Mouse (Mus musculus): ENCODE measurements around the gene Ascl3. TPM values are rescaled to one million over a fixed set of nuclear protein-coding genes. Genes with fewer than 3 reads are reported as not detected.

Gene Ascl3
- polyA plus RNA-seq, 2 experiments: not detected

- Histone ChIP-seq H3K4me1 (replicated peaks; ENCODE audit: control insufficient read depth in 2 of 2, insufficient read depth in 2 of 2, low read length in 1 of 2) (peaks cover 21 to 31% of the 10 kb centered on the region in 2 experiments), H3K9me3 (ENCODE audit: control insufficient read depth, low read length) (no peaks in the 10 kb centered on the region), H3K9ac (replicated peaks) (no peak overlapping the region), H3K27ac (no peak overlapping the region), H3K36me3 (replicated peaks; ENCODE audit: control insufficient read depth, insufficient read depth, low read depth) (no peaks in the 10 kb centered on the region), H3K4me3 (ENCODE audit: insufficient read depth in 1 of 2, low read depth in 2 of 2, low read length in 2 of 2) (no peak overlapping the region), H3K4me2 (ENCODE audit: low read depth) (no peak overlapping the region), H3K27me3 (ENCODE audit: control insufficient read depth, insufficient read depth, low read length) (no peaks in the 10 kb centered on the region)
- DNase-seq (ENCODE audit: low read depth in 3 of 3, low spot score in 3 of 3) (no peak), ATAC-seq (ENCODE audit: insufficient read depth) (no peak)
- TF ChIP-seq EP300 (IDR thresholded peaks at IDR 0.05; ENCODE audit: low read depth) (no peak), CTCF (IDR thresholded peaks at IDR 0.05; ENCODE audit: low read depth) (no peak)
- WGBS (ENCODE audit: insufficient replicate concordance): 55% methylated on average over 2 of the region's 2 CpGs
Measured at GRCm38 (mm10) chr7:109764009-109764408, 32.5 kb upstream of the Ascl3 start.

GRCm38 (mm10) chr7:109756291-109756690 lies 24.8 kb upstream of the Ascl3 start:
- whole genome bisulfite sequencing (ENCODE audit: insufficient replicate concordance): 81% methylated on average over 3 of the region's 3 CpGs
- H3K4me1 ChIP-seq (replicated peaks; ENCODE audit: control insufficient read depth in 2 of 2, insufficient read depth in 2 of 2, low read length in 1 of 2): peaks cover 9 to 12% of the 10 kb centered on the region in 2 experiments
- no peak overlapping the region for H3K4me2 ChIP-seq (ENCODE audit: low read depth)
- TF ChIP-seq EP300 (IDR thresholded peaks at IDR 0.05; ENCODE audit: low read depth): no peak
- TF ChIP-seq CTCF (IDR thresholded peaks at IDR 0.05; ENCODE audit: low read depth): no peak
- no peaks in the 10 kb centered on the region for H3K36me3 ChIP-seq (replicated peaks; ENCODE audit: control insufficient read depth, insufficient read depth, low read depth)
- H3K9me3 ChIP-seq (ENCODE audit: control insufficient read depth, low read length): no peaks in the 10 kb centered on the region
- no peak overlapping the region for H3K9ac ChIP-seq (replicated peaks)
- H3K27me3 ChIP-seq (ENCODE audit: control insufficient read depth, insufficient read depth, low read length): no peaks in the 10 kb centered on the region
- no peak overlapping the region for H3K4me3 ChIP-seq (ENCODE audit: insufficient read depth in 1 of 2, low read depth in 2 of 2, low read length in 2 of 2)
- no peak for DNase-seq (ENCODE audit: low read depth in 3 of 3, low spot score in 3 of 3)
- no peak for ATAC-seq (ENCODE audit: insufficient read depth)
- H3K27ac ChIP-seq: no peak overlapping the region

- no peak for TF ChIP-seq EP300 (IDR thresholded peaks at IDR 0.05; ENCODE audit: low read depth)
- no peak for TF ChIP-seq CTCF (IDR thresholded peaks at IDR 0.05; ENCODE audit: low read depth)
- no peak overlapping the region for H3K4me2 ChIP-seq (ENCODE audit: low read depth)
- DNase-seq (ENCODE audit: low read depth in 3 of 3, low spot score in 3 of 3): no peak
- no peaks in the 10 kb centered on the region for H3K36me3 ChIP-seq (replicated peaks; ENCODE audit: control insufficient read depth, insufficient read depth, low read depth)
- no peak overlapping the region for H3K27ac ChIP-seq
- no peaks in the 10 kb centered on the region for H3K27me3 ChIP-seq (ENCODE audit: control insufficient read depth, insufficient read depth, low read length)
- WGBS (ENCODE audit: insufficient replicate concordance): 75% methylated on average over 8 of the region's 8 CpGs
- H3K4me3 ChIP-seq (ENCODE audit: insufficient read depth in 1 of 2, low read depth in 2 of 2, low read length in 2 of 2): no peak overlapping the region
- H3K4me1 ChIP-seq (replicated peaks; ENCODE audit: control insufficient read depth in 2 of 2, insufficient read depth in 2 of 2, low read length in 1 of 2): peaks cover 14% of the 10 kb centered on the region in 2 experiments
- no peak for ATAC-seq (ENCODE audit: insufficient read depth)
- H3K9me3 ChIP-seq (ENCODE audit: control insufficient read depth, low read length): no peaks in the 10 kb centered on the region
- no peak overlapping the region for H3K9ac ChIP-seq (replicated peaks)
Measured at GRCm38 (mm10) chr7:109754034-109754433, 22.5 kb upstream of the Ascl3 start.

- under 1% methylated on average over 71 of the region's 74 CpGs for WGBS (ENCODE audit: insufficient replicate concordance)
- Histone ChIP-seq H3K27ac (peak within 1 kb of the TSS; percentile 47), H3K4me2 (ENCODE audit: low read depth) (peak within 1 kb of the TSS; percentile 95), H3K9ac (replicated peaks) (peak within 1 kb of the TSS; percentile 94), H3K36me3 (replicated peaks; ENCODE audit: control insufficient read depth, insufficient read depth, low read depth) (no peaks in the 10 kb centered on the region), H3K4me1 (replicated peaks; ENCODE audit: control insufficient read depth in 2 of 2, insufficient read depth in 2 of 2, low read length in 1 of 2) (peaks cover 14% of the 10 kb centered on the region in 2 experiments), H3K27me3 (ENCODE audit: control insufficient read depth, insufficient read depth, low read length) (no peaks in the 10 kb centered on the region), H3K4me3 (ENCODE audit: insufficient read depth in 1 of 2, low read depth in 2 of 2, low read length in 2 of 2) (peak within 1 kb of the TSS; percentile 77 to 85), H3K9me3 (ENCODE audit: control insufficient read depth, low read length) (no peaks in the 10 kb centered on the region)
- TF ChIP-seq EP300 (IDR thresholded peaks at IDR 0.05; ENCODE audit: low read depth) (no peak), CTCF (IDR thresholded peaks at IDR 0.05; ENCODE audit: low read depth) (peak; percentile 34; the same call in 1 of the 2 replicates)
- peak; percentile 44 to 57 (median 56) for DNase-seq (ENCODE audit: low read depth in 3 of 3, low spot score in 3 of 3)
- ATAC-seq (ENCODE audit: insufficient read depth): peak; percentile 93
Measured at GRCm38 (mm10) chr7:109752008-109752925, 20.7 kb upstream of the Ascl3 start, which contains the start of gene Tmem9b. Gene Tmem9b, minus strand, starts transcription at chr7:109752875.

GRCm38 (mm10) chr7:109751427-109752007 lies 20.0 kb upstream of the Ascl3 start:
- Histone ChIP-seq H3K36me3 (replicated peaks; ENCODE audit: control insufficient read depth, insufficient read depth, low read depth) (no peaks in the 10 kb centered on the region), H3K9ac (replicated peaks) (peak overlapping the region; percentile 94), H3K4me3 (ENCODE audit: insufficient read depth in 1 of 2, low read depth in 2 of 2, low read length in 2 of 2) (peak overlapping the region; percentile 77 to 85), H3K27ac (peak overlapping the region; percentile 47), H3K4me2 (ENCODE audit: low read depth) (peak overlapping the region; percentile 95), H3K4me1 (replicated peaks; ENCODE audit: control insufficient read depth in 2 of 2, insufficient read depth in 2 of 2, low read length in 1 of 2) (peaks cover 14% of the 10 kb centered on the region in 2 experiments), H3K27me3 (ENCODE audit: control insufficient read depth, insufficient read depth, low read length) (no peaks in the 10 kb centered on the region), H3K9me3 (ENCODE audit: control insufficient read depth, low read length) (no peaks in the 10 kb centered on the region)
- whole genome bisulfite sequencing (ENCODE audit: insufficient replicate concordance): 2% methylated on average over 13 of the region's 13 CpGs
- ATAC-seq (ENCODE audit: insufficient read depth): peak; percentile 49; the same call in 1 of the 2 replicates
- peak in 1 of 3 experiments; percentile 12 for DNase-seq (ENCODE audit: low read depth in 3 of 3, low spot score in 3 of 3)
- no peak for TF ChIP-seq EP300 (IDR thresholded peaks at IDR 0.05; ENCODE audit: low read depth)
- TF ChIP-seq CTCF (IDR thresholded peaks at IDR 0.05; ENCODE audit: low read depth): no peak
